Mouse (Mus musculus): ENCODE data around the gene Prss35.

Prss35 gene

GRCm38 (mm10) chr9:86798129-86798528 lies 54.7 kb downstream of the Prss35 start:
- in situ Hi-C loops (cut with MseI, MboI), result loop anchor here in 1 of 2 experiments (10.0 kb wide), 1 partner anchor 203 kb away; no protein-coding TSS in a partner anchor

DNA sequence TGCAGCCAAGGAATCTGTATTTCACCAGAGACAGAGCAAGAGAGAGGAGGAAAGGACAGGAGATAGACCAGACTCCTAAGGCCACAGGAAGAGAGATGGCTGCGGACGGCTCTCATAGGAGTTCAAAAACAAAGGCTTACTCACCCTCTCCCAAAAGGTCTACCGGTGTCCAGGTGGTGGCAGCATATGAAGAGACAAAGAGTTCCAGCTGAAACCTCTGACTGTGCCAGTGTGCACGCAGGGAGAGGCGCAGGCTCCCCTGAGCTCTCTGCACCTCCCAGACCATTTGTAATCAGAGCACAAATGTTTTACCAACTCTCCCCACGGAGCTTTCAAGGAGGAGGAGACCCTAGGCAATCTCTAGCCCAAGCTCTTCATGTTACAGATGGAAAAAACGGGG lies 55.2 kb downstream of the Prss35 start:
- in situ Hi-C loops (cut with MseI, MboI), result loop anchor here in 1 of 2 experiments (10.0 kb wide), 1 partner anchor 204 kb away; no protein-coding TSS in a partner anchor

- in situ Hi-C loops (cut with MseI, MboI), result loop anchor here in 1 of 2 experiments (10.0 kb wide), 1 partner anchor 204 kb away; no protein-coding TSS in a partner anchor
Measured at GRCm38 (mm10) chr9:86799099-86799498, 55.6 kb downstream of the Prss35 start.

DNA sequence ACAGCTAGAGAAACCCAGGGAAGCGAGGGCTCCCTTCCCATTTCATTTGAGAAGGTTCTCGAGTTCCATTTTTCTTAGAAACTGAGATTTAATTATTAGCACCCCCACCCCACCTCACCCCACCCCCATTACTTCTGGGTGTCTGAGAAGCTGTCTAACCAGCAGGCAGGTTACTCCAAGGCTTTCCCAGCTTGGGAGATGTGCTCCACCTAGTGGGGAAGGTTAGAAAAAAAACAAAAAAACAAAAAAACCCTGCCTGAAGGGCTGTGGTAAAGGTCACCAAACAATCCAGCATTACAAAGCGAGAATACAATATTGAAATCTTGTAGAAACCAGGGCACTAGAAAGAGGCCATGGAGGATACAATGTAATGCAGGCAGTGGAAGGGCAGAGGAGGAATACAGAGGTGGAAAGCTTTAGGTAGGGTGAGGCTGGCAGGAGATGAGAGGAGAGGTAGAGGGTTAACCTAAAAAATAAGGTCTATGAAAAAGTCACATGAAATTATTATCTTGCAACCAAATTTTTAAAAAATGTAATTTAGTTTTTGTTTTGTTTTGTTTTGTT lies 57.2 kb downstream of the Prss35 start:
- in situ Hi-C loops (cut with MseI, MboI), result no loop called here
